Comparison of ENCODE assay signal across 7 mouse cellular contexts in the genomic region with DNA sequence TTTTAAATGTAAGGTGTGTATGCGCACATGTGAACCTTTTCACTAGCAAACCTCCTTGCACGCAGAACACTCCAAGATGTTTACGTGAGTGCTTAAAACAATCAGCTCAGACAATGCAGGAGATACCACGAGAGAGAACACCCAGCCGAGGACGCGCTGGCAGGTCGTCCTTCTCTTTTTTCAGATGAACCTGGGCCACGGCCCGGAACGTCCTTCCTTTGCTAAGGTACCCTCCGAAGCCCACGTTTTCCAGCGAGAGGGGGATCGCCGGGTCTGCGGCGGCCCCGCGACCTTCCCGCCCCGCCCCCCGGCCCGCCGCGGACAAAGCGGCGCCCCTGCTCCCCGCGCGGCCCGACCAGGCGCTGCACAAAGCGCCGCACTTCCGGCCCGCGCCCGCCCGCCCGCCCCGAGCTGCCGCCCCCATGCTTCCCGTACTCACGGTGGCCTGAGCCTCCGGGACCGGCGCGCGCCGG. TPM values are rescaled to one million over a fixed set of nuclear protein-coding genes. Genes with fewer than 3 reads are reported as not detected.
A peak's percentile ranks its signal among the peaks of the same experiment; 100 is the strongest.
DNase-seq lines count a peak whose midpoint lies in the region; ATAC-seq lines count a peak whose summit lies in the region.

No protein-coding gene starts in this region.

- no peaks in the 10 kb centered on the region for H3K27me3 ChIP-seq in kidney, embryonic 14.5 days (ENCODE audit: control insufficient read depth, insufficient read depth, low read length)

- under 1% methylated on average over 38 of the region's 51 CpGs for WGBS in kidney, embryonic 14.5 days

- peaks cover 14% of the 10 kb centered on the region for H3K4me1 ChIP-seq in kidney, embryonic 14.5 days (ENCODE audit: control insufficient read depth, insufficient read depth, low read length)

- peak overlapping the region; percentile 92 for H3K4me2 ChIP-seq in kidney, embryonic 14.5 days (replicated peaks; ENCODE audit: low read depth, low read length)

- ATAC-seq in kidney, embryonic 14.5 days (ENCODE audit: low FRiP score, low TSS enrichment) = peak; percentile 89

- H3K9ac ChIP-seq in kidney, embryonic 14.5 days (ENCODE audit: low read depth, low read length) = peak overlapping the region; percentile 95

- H3K9me3 ChIP-seq in kidney, embryonic 14.5 days (ENCODE audit: control insufficient read depth, low read length) = no peaks in the 10 kb centered on the region

- H3K4me3 ChIP-seq in kidney, embryonic 14.5 days (ENCODE audit: low read length) = peak overlapping the region; percentile 82

- peak overlapping the region; percentile 94 for H3K27ac ChIP-seq in kidney, embryonic 14.5 days (ENCODE audit: low read depth, low read length)

- H3K36me3 ChIP-seq in kidney, embryonic 14.5 days (ENCODE audit: control insufficient read depth, insufficient read depth, low read length) = no peaks in the 10 kb centered on the region

- peak; percentile 68 for DNase-seq in 3134 (ENCODE audit: extremely low read depth, insufficient read length, low spot score)
- DNase-seq in B cell, adult 2 months = peak; percentile 67 to 77
- DNase-seq in cerebellum, adult 8-10 months = peak; percentile 55
- peak; percentile 51 for DNase-seq in forelimb bud, embryonic 11.5 days (ENCODE audit: low read depth, low spot score)
- DNase-seq in lung, postnatal 4 days = peak; percentile 74 to 83
- peak; percentile 42 to 80 for DNase-seq in spleen, postnatal 4 days (ENCODE audit: low spot score in 2 of 2)

RNA-seq across cellular contexts. Expression of gene Fam168b, which starts 0.4 kb away (rescaled TPM):
- polyA plus RNA-seq in kidney, embryonic 14.5 days (2014; fragmentation: Nextera tagmentation; extraction: Ambion mirVana) = 39.8 and 68.8 TPM in 2 replicates

RNA-seq across cellular contexts. Expression of gene Plekhb2, which starts 7.4 kb away (rescaled TPM):
- 18.7 and 36.0 TPM in 2 replicates for polyA plus RNA-seq in kidney, embryonic 14.5 days (2014; fragmentation: Nextera tagmentation; extraction: Ambion mirVana)

Comparison
In these comparisons a context has a peak if more than half of its experiments do, and no peak if none do; other contexts are left out.
1. Peak in every context shown above with its lines: DNase-seq, ATAC-seq, H3K4me3 ChIP-seq and H3K27ac ChIP-seq.